Mouse (Mus musculus) heart, adult 11 months (tissue): ENCODE results near the gene Adamts17.
A peak's percentile ranks its signal among the peaks of the same experiment; 100 is the strongest.

Source experiments
- DNase-seq: peaks from one replicate; pipeline ENCODE4 v3.0.0; 2022

Adamts17 gene

DNA sequence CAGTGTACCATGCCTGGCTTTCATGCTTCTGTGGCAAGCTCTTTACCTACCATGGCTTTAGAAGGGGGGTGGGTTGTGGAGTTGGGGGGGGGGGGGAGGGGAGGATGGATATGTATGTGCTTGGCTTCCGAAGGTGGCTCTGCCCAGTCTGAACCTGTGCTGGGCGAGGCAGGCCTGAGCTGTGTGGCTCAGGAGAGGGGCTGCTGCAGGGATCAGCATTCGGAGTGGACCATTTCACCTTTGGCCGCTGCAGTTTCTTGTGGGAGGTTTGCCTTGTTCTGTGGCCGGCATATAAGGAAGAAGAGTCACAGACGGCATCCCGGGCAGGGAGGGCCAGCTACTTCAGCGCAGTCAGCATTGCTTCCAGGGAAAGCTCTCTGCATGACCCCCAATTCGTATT is 7.8 kb downstream of the Adamts17 start:
- DNase-seq = no peak

GRCm38 (mm10) chr7:66849316-66849715 is 9.8 kb downstream of the Adamts17 start:
- DNase-seq = no peak

DNA sequence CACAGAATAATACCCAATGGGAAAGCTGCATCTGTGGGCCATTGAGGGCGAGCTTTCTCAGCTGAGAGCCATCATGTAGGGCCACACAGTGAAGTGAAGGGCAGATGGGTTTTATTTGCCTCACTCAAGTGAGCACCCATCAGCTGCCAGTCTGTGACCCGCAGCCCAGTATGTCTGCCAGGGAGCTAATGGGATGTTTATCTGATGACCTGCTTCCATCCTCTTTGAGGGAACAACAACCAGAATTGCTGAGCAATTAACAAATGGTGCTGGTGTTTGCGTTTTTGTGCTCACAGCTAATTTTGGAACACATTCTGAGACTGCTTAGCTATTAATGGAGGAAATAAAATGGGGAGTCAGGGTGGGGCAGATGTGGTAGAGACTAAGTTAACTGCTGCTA is 12.6 kb downstream of the Adamts17 start:
- DNase-seq = no peak

GRCm38 (mm10) chr7:66857610-66858009 is 18.1 kb downstream of the Adamts17 start:
- DNase-seq = no peak

- no peak for DNase-seq
Observed at GRCm38 (mm10) chr7:66858247-66859075, 18.9 kb downstream of the Adamts17 start.

DNA sequence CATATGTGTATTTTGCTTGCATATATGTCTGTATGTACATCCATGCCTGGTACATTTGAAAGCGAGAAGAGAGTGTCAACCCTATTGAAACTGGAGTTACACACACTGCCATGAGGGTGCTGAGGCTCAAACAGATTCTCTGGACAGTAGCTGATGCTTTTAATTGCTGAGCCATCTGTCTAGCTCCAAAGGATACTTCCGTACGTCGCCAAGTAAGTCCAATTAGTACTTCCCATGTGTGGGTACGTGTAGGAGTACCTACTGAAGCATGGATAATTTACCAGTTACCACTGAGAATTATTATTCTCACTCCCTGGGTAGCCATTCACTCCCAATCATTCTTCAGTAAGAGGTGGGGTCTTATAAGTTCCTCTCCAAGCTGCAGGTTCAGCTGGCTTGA is 19.7 kb downstream of the Adamts17 start:
- DNase-seq = no peak

DNA sequence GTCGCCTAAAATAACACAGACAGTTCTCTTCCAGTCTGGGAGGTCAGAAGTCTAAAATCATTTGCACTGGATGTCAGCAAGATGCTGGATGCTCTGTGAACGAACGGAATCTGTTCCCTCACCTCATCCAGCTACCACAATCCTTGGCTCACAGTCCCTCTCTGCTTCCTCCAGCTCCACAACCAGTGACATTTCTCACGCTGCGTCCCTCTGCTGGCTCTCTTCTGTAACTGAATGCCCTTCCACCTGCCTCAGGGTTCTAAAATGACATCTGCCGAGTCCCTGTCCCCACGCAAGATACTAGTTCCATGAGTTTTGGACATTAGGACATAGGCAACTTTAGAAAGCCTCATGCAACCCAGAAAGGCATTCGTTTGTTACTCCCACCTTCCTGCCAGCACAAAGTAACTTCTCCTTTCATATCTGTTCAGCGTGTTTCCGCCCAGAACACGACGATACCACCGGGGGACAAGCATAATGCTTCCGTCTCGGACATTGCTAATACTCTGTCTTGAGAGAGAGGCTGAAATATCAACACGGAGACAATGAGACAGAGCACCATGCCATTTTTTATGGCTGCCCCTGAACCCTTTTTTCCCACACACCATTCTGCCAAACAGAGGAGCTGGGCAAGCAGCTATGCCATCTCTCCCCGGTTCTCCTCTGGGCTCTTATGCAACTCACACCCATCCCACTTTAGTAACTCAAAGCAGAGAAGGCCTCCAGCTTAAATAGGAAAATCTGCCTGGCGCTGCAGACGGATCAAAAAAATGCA is 27.6 kb downstream of the Adamts17 start:
- DNase-seq = no peak

DNA sequence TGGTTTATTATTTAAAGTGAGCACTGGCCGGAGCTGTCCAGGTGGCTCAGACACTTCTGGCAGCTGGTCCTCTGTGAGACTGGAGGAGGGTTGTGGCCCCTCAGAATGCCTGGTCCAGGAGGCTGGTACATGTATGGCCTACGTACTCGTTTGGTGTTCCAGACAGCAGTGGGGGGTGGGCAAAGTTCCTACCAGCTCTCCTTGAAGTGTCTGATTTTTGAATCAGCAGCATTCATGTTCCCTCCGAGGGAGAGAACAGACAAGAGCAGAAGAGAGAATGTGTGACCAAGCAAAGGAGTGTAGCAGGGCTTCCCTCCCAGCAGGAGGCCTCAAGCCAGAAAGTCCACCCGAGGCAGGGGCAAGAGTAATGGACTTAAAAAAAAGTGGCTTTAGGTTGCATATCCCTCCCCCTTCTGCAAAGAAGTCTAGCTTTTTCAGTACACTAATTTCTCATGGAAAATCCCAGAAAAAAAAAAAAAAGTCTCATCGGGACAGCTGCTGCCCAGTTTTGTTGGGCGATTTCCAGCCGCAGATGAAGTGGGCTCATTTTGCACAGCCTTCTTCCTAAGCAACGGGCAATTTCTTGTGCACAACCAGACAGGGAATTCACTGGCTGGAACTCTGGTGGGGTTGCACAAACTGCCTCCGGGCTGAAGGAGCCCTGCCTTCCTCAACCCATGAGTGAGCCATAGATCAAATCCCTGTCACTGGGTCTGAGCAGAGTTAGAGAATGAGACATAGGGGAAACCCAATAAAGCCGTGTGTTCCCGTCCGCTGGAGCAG is 28.4 kb downstream of the Adamts17 start:
- DNase-seq = no peak

- DNase-seq = peak; percentile 90
Observed at GRCm38 (mm10) chr7:66871520-66871919, 32.0 kb downstream of the Adamts17 start.

DNA sequence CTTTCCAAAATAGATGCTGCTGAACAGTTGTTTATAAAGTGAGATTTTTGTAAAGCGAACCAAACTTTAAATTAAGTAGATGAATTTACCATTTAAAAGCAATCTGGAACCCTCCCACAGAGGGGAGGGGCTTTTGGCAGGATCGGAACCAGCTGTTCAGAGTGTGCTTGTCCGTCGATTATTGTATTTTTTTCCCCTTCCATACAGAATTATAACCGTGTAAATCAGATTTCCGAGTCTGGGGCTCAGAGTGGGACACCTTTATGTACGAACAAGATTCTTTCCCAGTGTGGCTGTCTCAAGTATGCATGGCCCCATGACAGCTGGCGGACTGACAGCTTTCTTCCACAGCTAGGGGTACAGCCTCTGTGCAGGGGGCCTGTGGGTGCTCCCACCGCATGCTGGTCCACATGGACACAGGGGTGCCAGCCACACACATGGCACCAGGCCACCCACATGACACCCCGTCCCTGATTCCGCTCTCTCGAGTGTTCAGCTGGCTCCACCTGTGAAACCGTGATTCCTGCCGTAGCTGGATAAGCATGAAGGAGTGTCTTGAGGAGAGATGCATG is 32.5 kb downstream of the Adamts17 start:
- DNase-seq = no peak

- DNase-seq = no peak
Observed at GRCm38 (mm10) chr7:66873235-66873634, 33.7 kb downstream of the Adamts17 start.

DNA sequence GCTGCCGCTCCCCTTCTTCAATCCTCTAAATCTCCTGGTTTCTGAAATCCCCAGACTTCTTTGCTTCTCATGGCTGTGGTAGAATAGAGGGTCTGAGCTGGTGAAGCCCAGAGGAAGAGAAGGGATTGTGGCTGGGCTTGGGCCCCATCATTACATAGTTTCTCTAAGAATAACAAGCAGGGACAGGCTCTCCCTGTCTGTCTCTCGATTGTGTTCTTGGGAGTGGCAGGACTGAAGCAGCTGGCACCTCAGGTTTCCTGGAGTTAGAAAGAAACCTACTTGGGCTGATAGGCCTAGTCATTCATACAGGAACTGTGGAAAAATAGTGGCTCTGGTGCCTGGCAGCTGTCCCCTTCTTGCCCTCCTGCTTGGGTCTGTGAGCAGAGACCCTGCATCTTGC is 51.9 kb downstream of the Adamts17 start:
- DNase-seq = peak; percentile 45

DNA sequence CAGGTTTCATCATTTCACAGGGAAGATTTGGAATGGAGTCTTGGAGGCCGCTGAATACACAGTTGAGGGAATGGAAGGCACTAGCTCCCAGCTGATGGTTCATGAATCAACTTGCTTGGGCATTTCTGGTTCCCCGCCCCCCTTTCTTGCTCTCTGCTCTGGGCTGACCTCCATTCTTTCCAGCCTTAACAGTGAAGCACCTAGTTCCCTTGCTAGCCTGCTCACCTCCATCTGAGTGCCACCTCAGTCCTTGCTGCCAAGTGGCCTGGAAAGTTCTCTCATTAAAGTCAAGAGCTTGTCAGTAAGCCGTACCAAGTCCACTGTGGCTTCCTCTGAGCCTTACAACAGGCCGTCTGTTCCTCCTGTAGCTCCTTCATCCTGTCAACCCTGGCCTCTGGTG is 52.6 kb downstream of the Adamts17 start:
- peak; percentile 82 for DNase-seq

GRCm38 (mm10) chr7:66902376-66902775 is 62.8 kb downstream of the Adamts17 start:
- DNase-seq = peak; percentile 84

DNA sequence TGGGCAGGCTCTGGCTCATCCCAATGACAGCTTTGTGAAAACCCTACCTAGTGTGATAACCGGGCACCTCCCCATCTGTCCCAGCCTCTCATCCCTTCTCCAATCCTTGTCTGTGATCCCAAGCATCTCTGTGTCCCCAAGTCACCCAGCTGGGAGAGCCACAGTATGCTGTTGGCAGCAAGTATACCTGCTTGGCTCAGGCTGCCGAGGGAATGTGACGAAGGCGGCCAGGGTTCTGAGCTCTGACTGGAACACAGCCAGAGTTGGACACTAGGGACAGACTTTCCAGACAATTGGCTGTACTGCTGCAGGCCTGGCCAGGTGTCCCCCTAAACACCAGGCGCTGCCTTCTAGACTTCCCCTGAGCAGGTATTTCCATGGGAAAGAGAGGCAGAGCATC is 63.5 kb downstream of the Adamts17 start:
- peak; percentile 96 for DNase-seq

DNA sequence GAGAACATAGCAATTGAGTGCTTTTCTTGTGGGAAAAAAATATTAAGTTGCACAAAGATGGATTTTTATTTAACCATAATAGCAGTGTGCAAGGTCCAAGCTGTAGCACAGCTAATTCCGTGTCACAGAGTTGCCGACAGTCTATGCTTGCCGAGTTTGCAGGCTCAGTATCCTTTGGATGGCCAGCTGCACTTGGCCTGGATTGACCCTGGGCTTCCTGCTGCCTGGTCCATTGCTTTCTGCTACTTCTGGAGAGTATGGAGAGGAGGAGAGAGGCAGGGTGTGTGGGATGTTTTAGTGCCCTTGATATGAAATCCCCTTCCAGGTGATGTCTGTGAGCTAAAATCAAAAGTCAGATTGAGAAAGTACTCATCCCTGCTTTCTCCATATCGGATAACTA is 66.4 kb downstream of the Adamts17 start:
- peak; percentile 91 for DNase-seq

GRCm38 (mm10) chr7:66912866-66913265 is 73.3 kb downstream of the Adamts17 start:
- DNase-seq = peak; percentile 97

DNA sequence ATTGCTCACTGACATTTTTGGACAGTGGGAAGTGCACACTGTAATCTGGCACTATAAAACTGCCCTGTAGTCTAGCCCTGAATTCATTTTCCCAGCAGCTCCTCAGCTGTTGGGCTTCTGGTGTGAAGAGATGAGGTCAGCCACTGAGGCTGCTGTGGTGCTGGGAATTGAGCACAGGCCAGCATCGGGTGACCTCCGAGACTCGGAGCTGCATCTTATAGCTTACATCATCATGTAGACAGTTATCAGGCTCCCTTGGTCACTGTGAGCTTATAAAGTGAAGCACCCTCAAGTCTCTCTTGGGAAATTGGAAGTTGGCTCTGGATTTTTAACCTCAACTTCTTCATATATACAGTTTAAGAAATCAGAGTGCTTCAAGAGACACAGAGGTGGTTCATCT is 84.1 kb downstream of the Adamts17 start:
- peak; percentile 39 for DNase-seq

- peak; percentile 35 for DNase-seq
Observed at GRCm38 (mm10) chr7:66924104-66924503, 84.6 kb downstream of the Adamts17 start.

GRCm38 (mm10) chr7:66929263-66929662 is 89.7 kb downstream of the Adamts17 start:
- DNase-seq = peak; percentile 99

DNA sequence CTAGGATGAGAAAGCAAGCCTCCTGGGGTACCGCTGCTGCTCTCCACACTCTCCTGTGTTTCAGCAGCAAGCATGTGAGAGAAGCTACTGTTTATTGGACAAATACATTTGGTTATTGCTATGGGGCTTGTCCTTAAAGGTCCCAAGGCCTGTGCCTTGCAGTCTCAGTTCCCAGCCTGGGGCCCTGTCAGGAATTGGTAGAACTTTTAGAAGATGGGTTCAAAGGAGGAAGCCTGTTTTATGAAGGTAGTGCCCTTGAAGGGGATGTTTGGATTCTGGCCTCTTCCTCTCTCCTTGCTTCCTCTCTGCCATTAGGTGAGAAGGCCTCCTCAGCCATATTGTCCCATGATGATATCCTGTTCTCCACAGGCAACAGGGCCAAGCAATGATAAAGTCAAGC is 91.8 kb downstream of the Adamts17 start:
- DNase-seq = peak; percentile 54

GRCm38 (mm10) chr7:66933251-66933650 is 93.7 kb downstream of the Adamts17 start:
- DNase-seq = peak; percentile 98

DNA sequence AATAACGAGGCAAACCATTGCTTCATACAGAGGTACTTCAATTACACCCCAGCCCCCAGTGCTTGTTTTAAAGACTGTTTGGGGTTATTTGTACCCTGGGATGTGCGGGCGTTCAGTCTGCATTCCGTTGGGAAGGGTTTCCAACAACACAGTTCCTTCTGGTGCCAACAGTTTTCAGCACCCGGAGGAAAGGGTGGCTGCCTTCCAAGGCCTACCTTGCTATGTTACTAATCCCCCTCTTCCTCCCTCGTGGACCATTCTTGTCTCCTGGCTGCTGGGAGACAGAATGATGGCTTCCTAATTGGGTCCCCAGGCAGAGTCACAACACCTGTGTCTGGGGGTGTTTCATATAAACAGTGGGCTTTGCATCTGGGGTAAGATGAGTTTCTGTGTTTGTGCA is 94.5 kb downstream of the Adamts17 start:
- DNase-seq = peak; percentile 92
